Mouse (Mus musculus): ENCODE measurements around the gene Plekhg6. TPM values are rescaled to one million over a fixed set of nuclear protein-coding genes. Genes with fewer than 3 reads are reported as not detected.
A peak's percentile ranks its signal among the peaks of the same experiment; 100 is the strongest.

Gene Plekhg6
- polyA plus RNA-seq, 1 experiment from 2014 or later = 0.08 TPM

DNA sequence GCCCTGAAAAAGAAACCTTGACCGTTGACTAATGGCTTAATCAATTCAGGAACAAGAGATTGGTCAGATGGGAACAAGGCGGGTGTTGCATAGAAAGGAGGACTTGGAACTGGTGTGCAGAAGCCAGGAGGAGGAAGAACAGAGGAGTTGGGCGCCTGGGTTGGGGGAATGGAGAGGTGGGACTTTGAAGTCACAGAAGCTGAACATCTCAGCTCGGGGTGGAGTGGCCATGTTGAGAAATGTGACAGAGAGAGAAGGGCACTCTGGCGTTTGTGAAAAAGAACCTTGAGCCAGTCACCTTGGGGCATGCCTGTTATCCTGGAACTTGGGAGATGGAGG lies 28.6 kb downstream of the Plekhg6 start:
- Histone ChIP-seq H3K27ac (replicated peaks; ENCODE audit: low read depth, low read length) (no peak overlapping the region), H3K9ac (replicated peaks; ENCODE audit: low read length) (no peak overlapping the region), H3K36me3 (ENCODE audit: control insufficient read depth, insufficient read depth, low read length) (no peaks in the 10 kb centered on the region), H3K9me3 (ENCODE audit: control insufficient read depth, low read length) (no peaks in the 10 kb centered on the region), H3K4me3 (replicated peaks; ENCODE audit: low read depth, low read length) (no peak overlapping the region), H3K4me2 (ENCODE audit: low read length) (no peak overlapping the region), H3K4me1 (ENCODE audit: control insufficient read depth, insufficient read depth, low read length) (peaks cover 26% of the 10 kb centered on the region), H3K27me3 (ENCODE audit: control insufficient read depth, insufficient read depth, low read length) (0 out of 2 replicates have a peak, but pooled peaks cover 6% of the 10 kb centered on the region)
- 67% methylated on average over 5 of the region's 5 CpGs for WGBS
- DNase-seq = no peak
- ATAC-seq (ENCODE audit: low FRiP score, low TSS enrichment) = no peak

DNA sequence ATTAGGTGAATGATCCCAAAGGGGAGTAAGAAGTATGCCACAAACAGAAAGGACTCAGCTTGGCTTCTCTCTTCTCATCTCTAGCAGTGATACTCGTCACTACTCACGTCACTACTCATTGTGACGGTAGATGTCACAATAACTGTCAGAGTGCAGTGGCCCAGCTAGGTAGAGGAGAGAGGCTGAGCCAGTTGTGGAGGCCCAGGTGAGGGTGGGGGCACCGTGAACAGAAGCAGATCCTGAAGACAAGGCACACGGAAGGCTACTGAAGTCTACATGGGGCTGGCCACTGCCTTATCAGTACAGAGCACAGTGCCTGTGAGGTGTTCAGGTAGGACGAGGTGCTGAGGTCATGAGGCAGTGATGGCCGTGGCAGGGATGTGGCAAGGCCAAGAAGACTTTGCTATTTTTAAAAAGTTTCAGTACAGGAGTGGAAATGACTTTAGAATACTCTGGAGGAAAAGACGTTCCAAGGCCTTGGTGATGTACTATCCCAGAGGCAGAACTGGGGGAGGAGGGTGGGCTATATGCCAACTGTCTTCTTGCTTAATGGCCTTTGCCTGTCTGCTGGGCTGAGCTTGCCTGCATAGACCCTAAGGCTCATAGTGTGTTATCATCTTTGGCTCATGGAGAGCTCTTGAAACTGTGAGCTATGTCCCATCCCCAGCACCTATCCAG lies 29.1 kb downstream of the Plekhg6 start:
- Histone ChIP-seq H3K4me2 (ENCODE audit: low read length) (no peak overlapping the region), H3K4me1 (ENCODE audit: control insufficient read depth, insufficient read depth, low read length) (peaks cover 26% of the 10 kb centered on the region), H3K27ac (replicated peaks; ENCODE audit: low read depth, low read length) (no peak overlapping the region), H3K9me3 (ENCODE audit: control insufficient read depth, low read length) (no peaks in the 10 kb centered on the region), H3K9ac (replicated peaks; ENCODE audit: low read length) (no peak overlapping the region), H3K36me3 (ENCODE audit: control insufficient read depth, insufficient read depth, low read length) (no peaks in the 10 kb centered on the region), H3K4me3 (replicated peaks; ENCODE audit: low read depth, low read length) (no peak overlapping the region), H3K27me3 (ENCODE audit: control insufficient read depth, insufficient read depth, low read length) (0 out of 2 replicates have a peak, but pooled peaks cover 6% of the 10 kb centered on the region)
- no peak for DNase-seq
- ATAC-seq (ENCODE audit: low FRiP score, low TSS enrichment) = no peak
- 73% methylated on average over 8 of the region's 8 CpGs for WGBS

DNA sequence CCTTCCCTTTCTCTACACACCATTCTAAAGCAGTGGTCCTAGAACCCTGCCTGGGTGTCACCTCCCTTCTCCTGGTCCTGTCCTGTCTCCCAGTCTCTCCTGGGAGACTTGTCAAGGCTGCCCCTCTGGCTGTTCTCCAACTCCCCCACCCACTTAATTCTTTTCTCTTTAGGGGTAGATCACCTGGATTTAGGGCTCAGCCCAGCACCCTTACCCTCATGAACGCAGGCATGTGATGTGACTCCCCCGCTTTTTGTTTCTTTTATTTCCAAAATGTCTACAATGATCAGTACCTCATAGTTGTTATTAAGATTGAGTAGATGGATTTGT lies 29.6 kb downstream of the Plekhg6 start:
- no peak overlapping the region for H3K27ac ChIP-seq (replicated peaks; ENCODE audit: low read depth, low read length)
- peaks cover 26% of the 10 kb centered on the region for H3K4me1 ChIP-seq (ENCODE audit: control insufficient read depth, insufficient read depth, low read length)
- H3K4me2 ChIP-seq (ENCODE audit: low read length) = peak overlapping the region; percentile 62; the same call in 1 of the 2 replicates
- no peak overlapping the region for H3K9ac ChIP-seq (replicated peaks; ENCODE audit: low read length)
- WGBS = 86% methylated on average over 2 of the region's 2 CpGs
- H3K27me3 ChIP-seq (ENCODE audit: control insufficient read depth, insufficient read depth, low read length) = 0 out of 2 replicates have a peak, but pooled peaks cover 6% of the 10 kb centered on the region
- no peaks in the 10 kb centered on the region for H3K36me3 ChIP-seq (ENCODE audit: control insufficient read depth, insufficient read depth, low read length)
- no peaks in the 10 kb centered on the region for H3K9me3 ChIP-seq (ENCODE audit: control insufficient read depth, low read length)
- ATAC-seq (ENCODE audit: low FRiP score, low TSS enrichment) (no peak), DNase-seq (no peak)
- H3K4me3 ChIP-seq (replicated peaks; ENCODE audit: low read depth, low read length) = no peak overlapping the region

DNA sequence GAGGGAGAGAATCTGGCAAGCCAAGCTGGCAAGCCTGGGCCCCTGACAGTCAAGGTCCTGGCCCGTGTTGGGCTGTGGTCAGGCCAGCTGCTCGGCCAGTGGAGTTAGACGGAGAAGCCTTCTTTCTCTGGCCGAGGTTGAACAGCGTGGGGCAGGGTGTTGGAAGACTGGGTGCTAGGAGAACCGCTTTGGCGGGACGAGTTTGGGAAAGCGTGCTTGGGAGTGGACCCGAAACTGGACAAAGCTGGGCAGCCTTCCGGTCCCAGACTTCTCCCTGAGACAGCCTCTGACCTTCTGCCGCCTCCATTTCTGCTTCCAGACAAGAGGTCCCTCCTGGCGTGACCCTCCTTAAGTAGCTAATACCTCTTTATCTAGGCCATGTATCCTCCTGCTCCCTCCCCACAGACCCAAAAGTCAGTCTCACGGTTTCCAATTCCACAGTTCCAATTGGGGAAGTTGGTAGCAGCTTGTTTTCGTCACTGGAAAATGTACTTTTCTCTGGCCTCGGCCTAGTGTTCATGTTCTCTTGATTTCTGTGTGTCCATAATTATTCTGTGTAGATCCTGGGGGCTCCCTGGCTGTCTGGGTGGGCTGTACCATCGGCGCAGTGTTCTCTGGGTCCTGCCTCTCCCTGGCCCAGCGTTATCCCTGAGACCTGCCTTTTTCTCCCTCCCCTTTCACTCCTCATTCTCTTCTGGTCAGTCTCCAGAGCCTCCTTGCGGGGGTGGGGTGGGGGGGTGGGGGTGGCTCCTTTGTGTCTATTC lies 30.2 kb downstream of the Plekhg6 start:
- ATAC-seq (ENCODE audit: low FRiP score, low TSS enrichment) = no peak
- H3K4me2 ChIP-seq (ENCODE audit: low read length) = peak overlapping the region; percentile 62
- 0 out of 2 replicates have a peak, but pooled peaks cover 6% of the 10 kb centered on the region for H3K27me3 ChIP-seq (ENCODE audit: control insufficient read depth, insufficient read depth, low read length)
- no peak for DNase-seq
- peak overlapping the region; percentile 35 for H3K4me3 ChIP-seq (replicated peaks; ENCODE audit: low read depth, low read length)
- peaks cover 23% of the 10 kb centered on the region for H3K4me1 ChIP-seq (ENCODE audit: control insufficient read depth, insufficient read depth, low read length)
- peak overlapping the region; percentile 37; the same call in 1 of the 2 replicates for H3K9ac ChIP-seq (replicated peaks; ENCODE audit: low read length)
- WGBS = 8% methylated on average over 20 of the region's 20 CpGs
- no peaks in the 10 kb centered on the region for H3K36me3 ChIP-seq (ENCODE audit: control insufficient read depth, insufficient read depth, low read length)
- no peak overlapping the region for H3K27ac ChIP-seq (replicated peaks; ENCODE audit: low read depth, low read length)
- no peaks in the 10 kb centered on the region for H3K9me3 ChIP-seq (ENCODE audit: control insufficient read depth, low read length)

DNA sequence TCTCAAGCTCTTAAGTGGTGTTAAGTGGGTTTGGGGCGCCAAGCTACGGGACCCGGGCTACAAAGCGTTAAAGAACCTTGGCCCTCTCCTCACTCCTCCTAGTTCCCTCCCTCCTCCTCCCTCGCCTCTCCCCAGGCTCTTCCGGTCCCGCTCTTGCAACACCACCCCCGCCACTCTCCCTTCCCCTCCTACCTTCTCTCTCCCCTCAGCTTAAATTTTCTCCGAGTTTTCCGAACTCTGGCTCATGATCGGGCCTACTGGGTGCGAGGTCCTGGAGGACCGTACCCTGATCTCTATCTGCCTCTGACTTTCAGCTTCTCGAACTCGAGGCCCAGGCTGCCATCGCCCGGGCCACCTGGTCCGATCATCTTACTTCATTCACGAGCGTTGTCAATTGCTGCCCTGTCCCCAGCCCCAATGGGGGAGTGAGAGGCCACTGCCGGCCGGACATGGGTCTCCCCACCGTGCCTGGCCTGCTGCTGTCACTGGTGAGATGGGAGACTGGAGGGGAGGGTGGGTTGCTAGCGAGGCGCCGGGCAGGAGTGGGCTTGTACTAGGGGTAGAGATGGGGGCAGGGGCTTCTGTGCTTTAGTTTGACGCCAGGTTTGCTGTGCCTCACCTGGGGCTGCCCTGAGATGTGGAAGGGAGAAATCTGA lies 30.9 kb downstream of the Plekhg6 start:
- Histone ChIP-seq H3K27ac (replicated peaks; ENCODE audit: low read depth, low read length) (no peak overlapping the region), H3K27me3 (ENCODE audit: control insufficient read depth, insufficient read depth, low read length) (0 out of 2 replicates have a peak, but pooled peaks cover 6% of the 10 kb centered on the region), H3K4me2 (ENCODE audit: low read length) (peak overlapping the region; percentile 62), H3K9ac (replicated peaks; ENCODE audit: low read length) (peak overlapping the region; percentile 37; the same call in 1 of the 2 replicates), H3K36me3 (ENCODE audit: control insufficient read depth, insufficient read depth, low read length) (no peaks in the 10 kb centered on the region), H3K9me3 (ENCODE audit: control insufficient read depth, low read length) (no peaks in the 10 kb centered on the region), H3K4me3 (replicated peaks; ENCODE audit: low read depth, low read length) (peak overlapping the region; percentile 35), H3K4me1 (ENCODE audit: control insufficient read depth, insufficient read depth, low read length) (peaks cover 16% of the 10 kb centered on the region)
- ATAC-seq (ENCODE audit: low FRiP score, low TSS enrichment) = peak; percentile 40; the same call in 1 of the 2 replicates
- WGBS = 0% methylated on average over 27 of the region's 27 CpGs
- DNase-seq = peak; percentile 63

DNA sequence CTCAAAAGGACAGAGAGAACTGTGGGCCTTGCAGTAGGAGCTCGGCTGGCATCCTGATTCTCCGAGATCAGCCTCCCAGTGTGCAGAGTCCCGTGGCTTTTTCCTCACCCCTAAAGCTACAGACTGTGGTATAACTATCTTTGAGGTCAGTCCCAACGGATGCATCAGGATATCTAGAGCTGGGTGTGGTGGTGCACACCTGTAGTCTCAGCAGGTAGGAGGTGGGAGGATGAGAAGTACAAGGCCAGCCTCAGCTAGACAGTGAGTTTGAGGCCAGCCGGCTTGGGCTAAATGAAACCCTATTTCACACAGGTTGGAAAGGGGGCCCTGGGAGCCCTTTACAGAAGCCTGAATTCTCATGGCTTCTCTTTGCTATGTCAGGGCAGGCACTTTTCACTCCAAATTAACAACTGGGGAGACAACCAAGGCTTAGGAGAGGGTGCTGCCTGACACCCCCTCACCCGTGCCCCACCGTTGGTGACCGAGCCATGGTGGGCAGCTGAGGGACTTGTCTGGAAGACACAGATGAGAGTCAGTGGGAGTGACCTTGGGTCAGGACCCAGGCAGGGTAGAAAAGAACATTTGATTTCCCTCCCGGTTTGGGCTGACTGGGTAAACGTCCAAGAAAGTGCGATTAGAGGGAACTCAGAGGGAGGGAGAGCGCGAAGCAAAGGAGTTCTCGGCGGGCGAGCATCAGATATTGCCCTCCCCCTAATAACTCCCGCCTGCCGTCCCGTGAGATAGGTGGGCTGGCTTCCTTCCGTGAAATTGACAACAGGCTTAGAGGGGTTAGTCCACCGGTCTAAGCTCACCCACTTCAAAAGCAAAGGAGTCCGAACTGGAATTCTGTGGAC lies 31.6 kb downstream of the Plekhg6 start, which contains the start of gene Tnfrsf1a:
Gene Tnfrsf1a (plus strand): TSS at position 642 of the 854 bp plus-strand sequence.
- H3K9ac ChIP-seq (replicated peaks; ENCODE audit: low read length) = peak within 1 kb of the TSS; percentile 37; the same call in 1 of the 2 replicates
- H3K4me3 ChIP-seq (replicated peaks; ENCODE audit: low read depth, low read length) = peak within 1 kb of the TSS; percentile 35
- H3K27me3 ChIP-seq (ENCODE audit: control insufficient read depth, insufficient read depth, low read length) = 0 out of 2 replicates have a peak, but pooled peaks cover 6% of the 10 kb centered on the region
- ATAC-seq (ENCODE audit: low FRiP score, low TSS enrichment) (no peak; the same call in 1 of the 2 replicates), DNase-seq (no peak)
- H3K9me3 ChIP-seq (ENCODE audit: control insufficient read depth, low read length) = no peaks in the 10 kb centered on the region
- H3K36me3 ChIP-seq (ENCODE audit: control insufficient read depth, insufficient read depth, low read length) = no peaks in the 10 kb centered on the region
- H3K4me2 ChIP-seq (ENCODE audit: low read length) = peak within 1 kb of the TSS; percentile 62
- H3K27ac ChIP-seq (replicated peaks; ENCODE audit: low read depth, low read length) = no peak within 1 kb of the TSS
- 6% methylated on average over 22 of the region's 22 CpGs for WGBS
- H3K4me1 ChIP-seq (ENCODE audit: control insufficient read depth, insufficient read depth, low read length) = peaks cover 13% of the 10 kb centered on the region; the same call in 1 of the 2 replicates

DNA sequence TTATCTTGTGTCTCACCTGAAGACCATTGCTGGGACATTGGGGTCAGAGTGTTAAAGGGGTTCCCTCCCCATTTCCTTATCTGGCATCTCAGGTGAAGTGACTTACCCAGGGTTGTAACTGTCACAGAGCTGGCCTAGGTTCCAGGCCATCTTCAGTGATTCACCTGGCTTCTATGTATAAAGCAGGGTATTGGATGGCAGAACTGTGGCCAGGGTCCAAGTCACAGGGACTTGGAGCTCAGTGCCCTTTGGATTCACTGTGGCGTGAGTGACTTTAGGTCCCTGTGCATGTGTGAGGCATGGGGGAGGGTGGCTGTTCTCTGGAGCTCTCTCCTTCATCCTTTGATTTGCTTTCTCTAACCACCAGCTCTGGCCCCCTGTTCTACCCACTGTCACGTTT lies 34.6 kb downstream of the Plekhg6 start:
- H3K4me3 ChIP-seq (replicated peaks; ENCODE audit: low read depth, low read length) = no peak overlapping the region
- no peak overlapping the region for H3K27ac ChIP-seq (replicated peaks; ENCODE audit: low read depth, low read length)
- no peaks in the 10 kb centered on the region for H3K9me3 ChIP-seq (ENCODE audit: control insufficient read depth, low read length)
- H3K4me2 ChIP-seq (ENCODE audit: low read length) = no peak overlapping the region
- no peaks in the 10 kb centered on the region for H3K36me3 ChIP-seq (ENCODE audit: control insufficient read depth, insufficient read depth, low read length)
- peaks cover 13% of the 10 kb centered on the region; the same call in 1 of the 2 replicates for H3K4me1 ChIP-seq (ENCODE audit: control insufficient read depth, insufficient read depth, low read length)
- H3K9ac ChIP-seq (replicated peaks; ENCODE audit: low read length) = no peak overlapping the region
- 0 out of 2 replicates have a peak, but pooled peaks cover 6% of the 10 kb centered on the region for H3K27me3 ChIP-seq (ENCODE audit: control insufficient read depth, insufficient read depth, low read length)
- ATAC-seq (ENCODE audit: low FRiP score, low TSS enrichment) (no peak), DNase-seq (no peak)
- 55% methylated on average over 2 of the region's 2 CpGs for WGBS

DNA sequence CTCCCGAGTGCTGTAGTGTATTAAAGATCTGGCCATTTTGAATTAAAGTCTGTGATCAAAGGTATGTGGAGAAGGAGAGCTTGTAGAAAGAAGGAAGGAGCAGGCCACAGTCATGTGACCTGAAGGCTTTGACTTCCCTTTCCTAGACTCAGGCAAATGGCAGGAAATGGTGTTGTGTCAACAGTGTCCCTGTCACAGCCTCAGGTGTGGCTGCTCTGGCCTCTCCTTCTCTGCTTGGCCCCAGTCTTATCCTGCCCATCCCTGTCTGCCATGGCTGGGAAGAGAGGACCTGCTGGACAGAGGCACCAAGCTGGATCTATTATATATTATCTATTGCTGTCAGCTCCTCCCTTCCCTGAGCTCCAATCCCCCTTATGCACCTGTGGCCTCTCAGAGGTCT lies 35.0 kb downstream of the Plekhg6 start:
- no peak for DNase-seq
- WGBS = 78% methylated on average over 1 of the region's 1 CpGs
- no peak overlapping the region for H3K27ac ChIP-seq (replicated peaks; ENCODE audit: low read depth, low read length)
- no peaks in the 10 kb centered on the region for H3K36me3 ChIP-seq (ENCODE audit: control insufficient read depth, insufficient read depth, low read length)
- no peak for ATAC-seq (ENCODE audit: low FRiP score, low TSS enrichment)
- no peaks in the 10 kb centered on the region for H3K9me3 ChIP-seq (ENCODE audit: control insufficient read depth, low read length)
- no peak overlapping the region for H3K4me3 ChIP-seq (replicated peaks; ENCODE audit: low read depth, low read length)
- H3K27me3 ChIP-seq (ENCODE audit: control insufficient read depth, insufficient read depth, low read length) = 0 out of 2 replicates have a peak, but pooled peaks cover 6% of the 10 kb centered on the region
- peaks cover 13% of the 10 kb centered on the region; the same call in 1 of the 2 replicates for H3K4me1 ChIP-seq (ENCODE audit: control insufficient read depth, insufficient read depth, low read length)
- no peak overlapping the region for H3K4me2 ChIP-seq (ENCODE audit: low read length)
- H3K9ac ChIP-seq (replicated peaks; ENCODE audit: low read length) = no peak overlapping the region

Data from midbrain, embryonic 14.5 days (tissue).